Mouse (Mus musculus): ENCODE data around the gene Mdga1.

DNA sequence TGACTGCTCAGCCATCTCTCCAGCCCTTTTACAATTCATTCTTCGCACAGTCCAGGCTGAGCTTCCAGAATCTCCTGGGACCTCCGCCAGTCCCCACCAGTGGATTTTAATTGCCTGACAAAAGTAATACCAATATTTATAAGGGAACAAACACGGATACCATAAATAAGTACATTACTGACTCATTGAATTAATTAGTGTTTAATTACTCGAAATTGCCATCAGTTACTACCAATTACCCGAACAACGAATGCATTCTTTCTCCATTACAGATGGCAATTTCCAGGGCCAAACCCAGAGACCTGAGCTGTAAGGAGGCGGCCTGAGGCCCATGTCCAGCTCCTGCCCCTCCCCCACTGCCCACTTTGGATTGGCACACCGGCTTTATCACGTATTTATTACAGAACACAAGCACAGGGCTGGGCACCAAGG is 32.5 kb downstream of the Mdga1 start:
- TF ChIP-seq POLR2A (IDR thresholded peaks at IDR 0.05; ENCODE audit: borderline replicate concordance, low read depth, low read length), result no peak
- TF ChIP-seq CTCF (IDR thresholded peaks at IDR 0.05; ENCODE audit: low read depth, low read length), result no peak
